Mouse (Mus musculus) hindbrain, embryonic 14.5 days (tissue): ENCODE data around the gene Pnn. TPM values are rescaled to one million over a fixed set of nuclear protein-coding genes. Genes with fewer than 3 reads are reported as not detected.
"Not testable (repeated sequence)": the region's sequence is repeated elsewhere in the genome, so short reads cannot be mapped to it uniquely, and the experiment has no call there.

Experiments
- ATAC-seq: fragments of 200-750 bp; cut with Nextera tagmentation; 2 replicates; pipeline ENCODE4 v1.8.0; 2017; ENCODE audit warnings: moderate number of reproducible peaks, mild to moderate bottlenecking, moderate TSS enrichment, moderate library complexity; ENCODE audit not compliant: low FRiP score
- DNase-seq: peaks from one replicate; pipeline ENCODE4 v3.0.0-alpha.2; 2015; ENCODE audit warnings: low spot score
- H3K27ac ChIP-seq: fragments of 300-500 bp; sonication (generic); 2 replicates; pipeline ENCODE4 v1.5.1; 2014; ENCODE audit warnings: mild to moderate bottlenecking, moderate library complexity
- H3K27me3 ChIP-seq: fragments of 300-500 bp; sonication (generic); 2 replicates; pipeline ENCODE4 v1.6.1; 2014; ENCODE audit warnings: mild to moderate bottlenecking, low read length, mixed read lengths; ENCODE audit not compliant: control insufficient read depth, insufficient read depth
- H3K36me3 ChIP-seq: fragments of 300-500 bp; sonication (generic); replicated peaks from 2 replicates; pipeline ENCODE4 v1.6.1; 2014; ENCODE audit not compliant: control insufficient read depth, insufficient read depth
- H3K4me1 ChIP-seq: fragments of 300-500 bp; sonication (generic); replicated peaks from 2 replicates; pipeline ENCODE4 v1.6.1; 2014; ENCODE audit warnings: antibody characterized with exemption, low read length, mixed read lengths; ENCODE audit not compliant: control insufficient read depth, insufficient read depth
- H3K4me2 ChIP-seq: fragments of 300-500 bp; sonication (generic); replicated peaks from 2 replicates; pipeline ENCODE4 v1.6.1; 2014; ENCODE audit warnings: mild to moderate bottlenecking, moderate library complexity
- H3K4me3 ChIP-seq: fragments of 300-500 bp; sonication (generic); replicated peaks from 2 replicates; pipeline ENCODE4 v1.5.1; 2014; ENCODE audit warnings: mild to moderate bottlenecking, low read length
- H3K9ac ChIP-seq: fragments of 300-500 bp; sonication (generic); 2 replicates; pipeline ENCODE4 v1.6.1; 2014
- H3K9me3 ChIP-seq: fragments of 300-500 bp; sonication (generic); 2 replicates; pipeline ENCODE4 v1.6.1; 2016; ENCODE audit warnings: low read length; ENCODE audit not compliant: control insufficient read depth
- WGBS: fragments of 180-500 bp; shearing (Covaris S2); extraction: QIAGEN DNeasy Blood & Tissue Kit; methylation state at CpG from one replicate; pipeline ENCODE4 v1.1.7; 2014; 5-methylcytosine and 5-hydroxymethylcytosine counted together
- polyA plus RNA-seq: library from polyadenylated mRNA; unstranded; fragments of >200 nt; fragmentation: Nextera tagmentation; extraction: Ambion mirVana; gene quantifications from 2 replicates; pipeline ENCODE4 v1.2.1, GENCODE M21; 2014

Pnn gene
- polyA plus RNA-seq, 1 experiment from 2014 or later, result 63.4 TPM

DNA sequence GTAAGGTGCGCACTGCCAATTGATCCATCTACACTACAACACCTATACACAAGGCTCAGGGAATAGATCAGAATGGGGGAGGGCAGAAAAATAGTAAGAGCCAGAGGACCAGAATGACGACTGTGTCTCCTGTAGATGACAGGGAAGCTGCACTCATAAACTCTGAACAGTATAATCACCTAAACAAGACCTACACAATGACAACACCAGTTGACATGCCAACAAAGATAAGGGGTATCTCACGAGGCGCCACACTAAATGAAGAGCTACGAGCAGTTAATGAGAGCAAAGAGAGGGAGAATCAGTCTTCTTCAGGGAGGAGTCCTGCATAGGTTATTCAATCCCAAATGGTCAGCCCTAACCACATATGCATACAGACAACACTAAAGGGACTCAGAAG lies 13.5 kb upstream of the Pnn start:
- ATAC-seq (no peak), DNase-seq (no peak)
- 92% methylated on average over 5 of the region's 5 CpGs for whole genome bisulfite sequencing
- Histone ChIP-seq H3K4me2 (no peak overlapping the region), H3K27ac (no peak overlapping the region), H3K4me1 (0 out of 2 replicates have a peak, but pooled peaks cover 4% of the 10 kb centered on the region), H3K27me3 (no peaks in the 10 kb centered on the region), H3K36me3 (peaks cover 31% of the 10 kb centered on the region), H3K9ac (no peak overlapping the region), H3K4me3 (no peak overlapping the region), H3K9me3 (no peaks in the 10 kb centered on the region)

GRCm38 (mm10) chr12:59053976-59054375 lies 12.7 kb upstream of the Pnn start:
- H3K9ac ChIP-seq, result no peak overlapping the region
- no peaks in the 10 kb centered on the region for H3K27me3 ChIP-seq
- H3K4me1 ChIP-seq, result peaks cover 8% of the 10 kb centered on the region
- no peak overlapping the region for H3K27ac ChIP-seq
- H3K9me3 ChIP-seq, result no peaks in the 10 kb centered on the region
- DNase-seq (no peak), ATAC-seq (no peak)
- peaks cover 28% of the 10 kb centered on the region for H3K36me3 ChIP-seq
- H3K4me3 ChIP-seq, result no peak overlapping the region
- no peak overlapping the region for H3K4me2 ChIP-seq

DNA sequence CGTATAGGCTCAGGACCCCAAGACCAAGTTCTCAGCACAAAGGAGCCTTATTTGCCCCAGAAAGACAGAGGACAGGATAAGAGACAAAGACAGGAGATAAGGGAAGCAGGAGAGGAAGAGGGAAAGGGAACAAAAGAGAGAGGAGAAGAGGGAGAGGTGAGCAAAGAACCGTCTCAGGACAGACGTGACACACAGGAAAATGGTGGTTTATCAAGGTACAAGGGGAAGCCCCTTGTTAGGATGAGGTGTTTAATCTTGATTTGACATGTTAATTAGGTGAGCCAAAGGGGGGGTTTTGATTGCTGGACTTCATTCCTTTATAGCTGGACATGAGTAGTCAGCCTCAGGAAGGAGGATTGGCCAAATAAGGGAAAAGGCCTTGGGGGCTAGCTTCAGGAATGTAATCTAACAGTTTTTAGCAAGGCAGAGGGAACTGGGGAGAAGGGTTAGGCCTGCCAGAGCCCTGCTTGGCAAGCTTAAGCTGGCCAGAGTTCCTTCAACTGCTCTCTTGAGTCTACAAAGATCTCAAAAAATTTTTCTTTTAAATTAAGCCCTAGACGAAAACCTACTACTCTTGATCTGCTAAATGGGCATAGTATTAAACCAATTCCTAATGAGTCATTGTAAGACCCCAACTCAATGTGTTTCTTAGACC lies 11.4 kb upstream of the Pnn start:
- Histone ChIP-seq H3K27me3 (no peaks in the 10 kb centered on the region), H3K4me2 (no peak overlapping the region), H3K9ac (no peak overlapping the region), H3K27ac (no peak overlapping the region), H3K9me3 (no peaks in the 10 kb centered on the region), H3K4me3 (no peak overlapping the region), H3K4me1 (peaks cover 22% of the 10 kb centered on the region), H3K36me3 (peaks cover 23% of the 10 kb centered on the region)
- DNase-seq, result no peak
- 79% methylated on average over 4 of the region's 4 CpGs for WGBS
- no peak for ATAC-seq

- H3K4me1 ChIP-seq, result peaks cover 22% of the 10 kb centered on the region
- H3K36me3 ChIP-seq, result peaks cover 18% of the 10 kb centered on the region
- no peak overlapping the region for H3K27ac ChIP-seq
- no peak overlapping the region for H3K4me3 ChIP-seq
- no peaks in the 10 kb centered on the region for H3K27me3 ChIP-seq
- 96% methylated on average over 11 of the region's 11 CpGs for WGBS
- no peak for ATAC-seq
- H3K4me2 ChIP-seq, result no peak overlapping the region
- no peak overlapping the region for H3K9ac ChIP-seq
- no peak for DNase-seq
- no peaks in the 10 kb centered on the region for H3K9me3 ChIP-seq
Observed at GRCm38 (mm10) chr12:59056222-59056621, 10.5 kb upstream of the Pnn start.

DNA sequence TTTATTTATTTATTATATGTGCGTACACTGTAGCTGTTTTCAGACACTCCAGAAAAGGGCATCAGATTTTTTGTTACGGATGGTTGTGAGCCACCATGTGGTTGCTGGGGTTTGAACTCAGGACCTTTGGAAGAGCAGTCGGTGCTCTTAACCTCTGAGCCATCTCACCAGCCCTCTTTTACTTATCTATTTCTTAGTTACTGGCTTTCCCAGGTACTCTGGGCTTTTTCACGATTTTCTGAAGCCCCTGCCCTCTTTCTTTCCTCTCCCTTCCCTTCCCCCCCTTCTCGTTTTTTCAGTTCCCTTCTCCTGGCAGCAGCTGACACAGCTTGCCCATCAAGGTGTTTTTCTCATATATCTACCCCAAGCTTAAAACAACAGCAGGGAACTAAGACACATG lies 8.4 kb upstream of the Pnn start:
- not testable (repeated sequence) for H3K27me3 ChIP-seq, DNase-seq, H3K4me3 ChIP-seq, ATAC-seq, H3K9me3 ChIP-seq, H3K27ac ChIP-seq, H3K9ac ChIP-seq
- Histone ChIP-seq H3K4me1 (peaks cover 22% of the 10 kb centered on the region), H3K4me2 (0 out of 2 replicates have a peak overlapping the region, but pooled peaks have one; percentile 93), H3K36me3 (peaks cover 18% of the 10 kb centered on the region)
- 92% methylated on average over 5 of the region's 5 CpGs for WGBS

- H3K4me1 ChIP-seq, result peaks cover 22% of the 10 kb centered on the region
- ATAC-seq (no peak), DNase-seq (no peak)
- WGBS, result 65% methylated on average over 4 of the region's 4 CpGs
- peaks cover 18% of the 10 kb centered on the region for H3K36me3 ChIP-seq
- H3K4me3 ChIP-seq, result peak overlapping the region; percentile 89
- peak overlapping the region; percentile 93 for H3K4me2 ChIP-seq
- no peaks in the 10 kb centered on the region for H3K9me3 ChIP-seq
- peak overlapping the region; percentile 95 for H3K9ac ChIP-seq
- H3K27me3 ChIP-seq, result no peaks in the 10 kb centered on the region
- peak overlapping the region; percentile 97 for H3K27ac ChIP-seq
Observed at GRCm38 (mm10) chr12:59060322-59060721, 6.4 kb upstream of the Pnn start.

GRCm38 (mm10) chr12:59060993-59061595 lies 5.6 kb upstream of the Pnn start, which contains the start of gene Trappc6b:
Gene Trappc6b, minus strand, starts transcription at chr12:59061472.
- H3K27ac ChIP-seq, result peak within 1 kb of the TSS; percentile 97
- peaks cover 18% of the 10 kb centered on the region for H3K36me3 ChIP-seq
- peak within 1 kb of the TSS; percentile 95 for H3K9ac ChIP-seq
- DNase-seq (peak; percentile 79), ATAC-seq (peak; percentile 97)
- under 1% methylated on average over 49 of the region's 49 CpGs for WGBS
- peak within 1 kb of the TSS; percentile 93 for H3K4me2 ChIP-seq
- no peaks in the 10 kb centered on the region for H3K27me3 ChIP-seq
- peak within 1 kb of the TSS; percentile 89 for H3K4me3 ChIP-seq
- H3K4me1 ChIP-seq, result peaks cover 25% of the 10 kb centered on the region
- no peaks in the 10 kb centered on the region for H3K9me3 ChIP-seq

- Histone ChIP-seq H3K4me2 (no peak overlapping the region), H3K9me3 (no peaks in the 10 kb centered on the region), H3K27me3 (no peaks in the 10 kb centered on the region), H3K4me3 (no peak overlapping the region), H3K9ac (no peak overlapping the region), H3K27ac (no peak overlapping the region), H3K4me1 (peaks cover 17% of the 10 kb centered on the region), H3K36me3 (peaks cover 17% of the 10 kb centered on the region)
- DNase-seq (no peak), ATAC-seq (no peak)
- WGBS, result 85% methylated on average over 8 of the region's 8 CpGs
Observed at GRCm38 (mm10) chr12:59064837-59065236, 1.8 kb upstream of the Pnn start.

- no peaks in the 10 kb centered on the region for H3K9me3 ChIP-seq
- ATAC-seq (no peak), DNase-seq (no peak)
- 75% methylated on average over 3 of the region's 3 CpGs for WGBS
- peak overlapping the region; percentile 63 for H3K9ac ChIP-seq
- no peaks in the 10 kb centered on the region for H3K27me3 ChIP-seq
- H3K27ac ChIP-seq, result peak overlapping the region; percentile 96
- H3K4me2 ChIP-seq, result peak overlapping the region; percentile 63
- H3K4me3 ChIP-seq, result peak overlapping the region; percentile 98
- peaks cover 11% of the 10 kb centered on the region for H3K4me1 ChIP-seq
- peaks cover 27% of the 10 kb centered on the region for H3K36me3 ChIP-seq
Observed at GRCm38 (mm10) chr12:59065776-59066175, 908 bp upstream of the Pnn start.
